Mouse (Mus musculus): Measurements from ENCODE around the gene Pla2g4a.
"Not testable (repeated sequence)": the region's sequence is repeated elsewhere in the genome, so short reads cannot be mapped to it uniquely, and the experiment has no call there.

Gene Pla2g4a

GRCm38 (mm10) chr1:149939261-149940032 lies 21.6 kb downstream of the Pla2g4a start:
- in situ Hi-C loops (cut with MboI; ENCODE audit: unreplicated experiment in 2 of 2), result no loop called here

GRCm38 (mm10) chr1:149937825-149938224 lies 23.3 kb downstream of the Pla2g4a start:
- in situ Hi-C loops (cut with MboI; ENCODE audit: unreplicated experiment in 2 of 2), result no loop called here

GRCm38 (mm10) chr1:149929140-149929539 lies 31.9 kb downstream of the Pla2g4a start:
- in situ Hi-C loops (cut with MboI; ENCODE audit: unreplicated experiment in 2 of 2), result no loop called here

- in situ Hi-C loops (cut with MboI; ENCODE audit: unreplicated experiment in 2 of 2), result not testable (repeated sequence)
Observed at GRCm38 (mm10) chr1:149923737-149924136, 37.4 kb downstream of the Pla2g4a start.

GRCm38 (mm10) chr1:149922219-149922618 lies 38.9 kb downstream of the Pla2g4a start:
- in situ Hi-C loops (cut with MboI; ENCODE audit: unreplicated experiment in 2 of 2), result no loop called here

GRCm38 (mm10) chr1:149921325-149921724 lies 39.8 kb downstream of the Pla2g4a start:
- in situ Hi-C loops (cut with MboI; ENCODE audit: unreplicated experiment in 2 of 2), result no loop called here

GRCm38 (mm10) chr1:149919301-149919700 lies 41.8 kb downstream of the Pla2g4a start:
- in situ Hi-C loops (cut with MboI; ENCODE audit: unreplicated experiment in 2 of 2), result no loop called here

GRCm38 (mm10) chr1:149912984-149913383 lies 48.1 kb downstream of the Pla2g4a start:
- in situ Hi-C loops (cut with MboI; ENCODE audit: unreplicated experiment in 2 of 2), result no loop called here

GRCm38 (mm10) chr1:149911050-149911449 lies 50.0 kb downstream of the Pla2g4a start:
- in situ Hi-C loops (cut with MboI; ENCODE audit: unreplicated experiment in 2 of 2), result no loop called here

- in situ Hi-C loops (cut with MboI; ENCODE audit: unreplicated experiment in 2 of 2), result no loop called here
Observed at GRCm38 (mm10) chr1:149898001-149898625, 63.0 kb downstream of the Pla2g4a start.

- in situ Hi-C loops (cut with MboI; ENCODE audit: unreplicated experiment in 2 of 2), result no loop called here
Observed at GRCm38 (mm10) chr1:149896590-149896989, 64.5 kb downstream of the Pla2g4a start.

- in situ Hi-C loops (cut with MboI; ENCODE audit: unreplicated experiment in 2 of 2), result no loop called here
Observed at GRCm38 (mm10) chr1:149894940-149895339, 66.2 kb downstream of the Pla2g4a start.

- in situ Hi-C loops (cut with MboI; ENCODE audit: unreplicated experiment in 2 of 2), result no loop called here
Observed at GRCm38 (mm10) chr1:149893903-149894302, 67.2 kb downstream of the Pla2g4a start.

- in situ Hi-C loops (cut with MboI; ENCODE audit: unreplicated experiment in 2 of 2), result no loop called here
Observed at GRCm38 (mm10) chr1:149891057-149891456, 70.0 kb downstream of the Pla2g4a start.

- in situ Hi-C loops (cut with MboI; ENCODE audit: unreplicated experiment in 2 of 2), result no loop called here
Observed at GRCm38 (mm10) chr1:149882419-149883025, 78.6 kb downstream of the Pla2g4a start.

GRCm38 (mm10) chr1:149878175-149878574 lies 82.9 kb downstream of the Pla2g4a start:
- in situ Hi-C loops (cut with MboI; ENCODE audit: unreplicated experiment in 2 of 2), result no loop called here

- in situ Hi-C loops (cut with MboI; ENCODE audit: unreplicated experiment in 2 of 2), result no loop called here
Observed at GRCm38 (mm10) chr1:149876502-149876901, 84.6 kb downstream of the Pla2g4a start.

- in situ Hi-C loops (cut with MboI; ENCODE audit: unreplicated experiment in 2 of 2), result no loop called here
Observed at GRCm38 (mm10) chr1:149871625-149872024, 89.5 kb downstream of the Pla2g4a start.

GRCm38 (mm10) chr1:149867323-149867722 lies 93.8 kb downstream of the Pla2g4a start:
- in situ Hi-C loops (cut with MboI; ENCODE audit: unreplicated experiment in 2 of 2), result no loop called here

GRCm38 (mm10) chr1:149866202-149866601 lies 94.9 kb downstream of the Pla2g4a start:
- in situ Hi-C loops (cut with MboI; ENCODE audit: unreplicated experiment in 2 of 2), result no loop called here

GRCm38 (mm10) chr1:149862801-149863200 lies 98.3 kb downstream of the Pla2g4a start:
- in situ Hi-C loops (cut with MboI; ENCODE audit: unreplicated experiment in 2 of 2), result no loop called here

- in situ Hi-C loops (cut with MboI; ENCODE audit: unreplicated experiment in 2 of 2), result no loop called here
Observed at GRCm38 (mm10) chr1:149862181-149862580, 98.9 kb downstream of the Pla2g4a start.
